Mouse (Mus musculus) spleen, postnatal 4 days (tissue): ENCODE results near the gene Lekr1.

Experiments
- DNase-seq, 2 experiments: peaks; one replicate each; pipeline ENCODE4 v3.0.0; 2022; ENCODE audit warnings: low spot score in 2 of 2

Gene Lekr1

GRCm38 (mm10) chr3:65871609-65872272, 205.7 kb downstream of the Lekr1 start:
- no peak for DNase-seq

DNA sequence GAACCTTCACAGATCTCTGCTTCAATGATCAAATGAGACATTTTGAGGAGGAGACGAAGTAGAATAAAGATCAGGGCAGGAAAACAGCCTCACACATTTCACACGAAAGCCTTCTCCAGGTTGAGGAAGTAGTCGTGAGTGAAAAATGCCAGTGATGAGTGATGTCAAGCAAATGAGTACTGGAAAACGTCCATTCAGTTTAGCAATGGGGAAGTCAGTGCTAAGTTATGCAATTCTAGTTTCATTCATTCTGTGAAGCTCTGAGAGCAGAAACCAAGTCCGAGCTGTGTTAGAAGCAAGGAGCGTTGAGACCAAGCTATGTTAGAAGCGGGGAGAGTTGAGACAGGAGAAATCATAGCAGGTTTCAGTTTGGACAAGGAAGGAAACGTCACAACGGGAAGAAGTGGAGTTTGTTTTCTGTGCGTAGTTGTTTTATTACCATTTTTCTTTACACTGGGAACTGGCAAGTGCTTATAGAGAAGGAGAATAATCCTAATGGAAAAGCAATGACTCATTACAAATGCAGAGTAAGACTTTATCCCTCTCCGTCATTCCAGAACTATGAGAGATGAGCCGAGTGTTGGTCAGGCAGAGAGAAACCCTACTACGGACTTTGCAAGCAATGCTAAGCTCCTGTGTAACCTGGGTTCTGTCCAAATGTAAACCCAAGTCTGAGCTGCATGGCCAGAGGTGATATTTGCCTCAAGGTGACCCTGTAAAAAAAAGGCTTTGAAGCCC, 207.2 kb downstream of the Lekr1 start:
- no peak for DNase-seq
